Mouse (Mus musculus): ENCODE data around the gene Efnb3. TPM values are rescaled to one million over a fixed set of nuclear protein-coding genes. Genes with fewer than 3 reads are reported as not detected.
"Not testable (repeated sequence)": the region's sequence is repeated elsewhere in the genome, so short reads cannot be mapped to it uniquely, and the experiment has no call there.

Efnb3 gene
- polyA plus RNA-seq, 1 experiment, result 3.9 TPM

DNA sequence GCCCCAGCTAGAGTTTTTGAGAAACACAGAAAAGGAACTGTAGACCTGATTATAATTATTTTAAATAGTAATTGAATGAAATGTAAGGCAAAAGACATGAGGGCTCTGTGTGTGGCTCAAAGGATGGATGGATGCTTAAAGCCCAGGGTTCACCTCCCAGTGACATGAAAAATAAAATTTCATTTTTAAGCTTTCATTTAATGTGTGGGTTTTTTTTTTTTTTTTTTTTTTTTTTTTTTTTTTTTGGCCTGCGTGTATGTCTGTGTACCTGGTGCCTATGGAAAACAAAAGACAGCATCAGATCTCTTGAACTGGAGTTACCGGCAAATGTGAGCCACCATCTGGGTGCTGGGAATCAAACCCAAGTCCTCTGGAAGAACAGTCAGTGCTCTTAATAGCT, 19.3 kb downstream of the Efnb3 start:
- no peak overlapping the region for H3K9ac ChIP-seq (ENCODE audit: low read depth, poor library complexity, severe bottlenecking)
- peaks cover 2% of the 10 kb centered on the region for H3K4me1 ChIP-seq (ENCODE audit: control insufficient read depth, insufficient read depth, low read length)
- H3K9me3 ChIP-seq (replicated peaks; ENCODE audit: control insufficient read depth, insufficient read depth, low read length, poor library complexity, severe bottlenecking), result no peaks in the 10 kb centered on the region
- no peak for TF ChIP-seq POLR2A (IDR thresholded peaks at IDR 0.05; ENCODE audit: insufficient read depth, low read length)
- TF ChIP-seq EP300 (IDR thresholded peaks at IDR 0.05; ENCODE audit: insufficient read depth, low read depth, low read length), result no peak
- TF ChIP-seq CTCF (IDR thresholded peaks at IDR 0.05; ENCODE audit: low read depth, low read length), result no peak
- no peaks in the 10 kb centered on the region for H3K27me3 ChIP-seq (ENCODE audit: control insufficient read depth, insufficient read depth, low read length, poor library complexity, severe bottlenecking)
- no peak overlapping the region for H3K27ac ChIP-seq (ENCODE audit: insufficient read depth, low read length)
- H3K4me3 ChIP-seq (ENCODE audit: low read depth, low read length), result no peak overlapping the region
- H3K36me3 ChIP-seq (ENCODE audit: control insufficient read depth, insufficient read depth, low read length, poor library complexity, severe bottlenecking), result no peaks in the 10 kb centered on the region

DNA sequence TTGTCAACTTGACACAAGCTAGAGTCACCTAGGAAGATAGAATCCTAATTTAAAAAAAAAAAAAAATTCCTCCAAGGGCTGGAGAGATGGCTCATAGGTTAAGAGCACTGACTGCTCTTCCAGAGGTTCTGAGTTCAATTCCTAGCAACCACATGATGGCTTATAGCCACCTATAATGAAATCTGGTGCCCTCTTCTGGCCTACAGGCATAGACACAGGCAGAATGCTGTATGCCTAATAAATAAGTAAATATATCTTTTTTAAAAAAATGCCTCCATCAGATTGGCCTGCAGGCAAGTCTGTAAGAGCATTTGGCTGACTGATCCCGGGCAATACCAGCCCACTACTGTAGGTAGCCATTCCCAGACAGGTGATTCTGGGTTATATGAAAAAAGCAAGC, 25.0 kb downstream of the Efnb3 start:
- TF ChIP-seq POLR2A (IDR thresholded peaks at IDR 0.05; ENCODE audit: insufficient read depth, low read length) (no peak), CTCF (IDR thresholded peaks at IDR 0.05; ENCODE audit: low read depth, low read length) (no peak), EP300 (IDR thresholded peaks at IDR 0.05; ENCODE audit: insufficient read depth, low read depth, low read length) (no peak)

DNA sequence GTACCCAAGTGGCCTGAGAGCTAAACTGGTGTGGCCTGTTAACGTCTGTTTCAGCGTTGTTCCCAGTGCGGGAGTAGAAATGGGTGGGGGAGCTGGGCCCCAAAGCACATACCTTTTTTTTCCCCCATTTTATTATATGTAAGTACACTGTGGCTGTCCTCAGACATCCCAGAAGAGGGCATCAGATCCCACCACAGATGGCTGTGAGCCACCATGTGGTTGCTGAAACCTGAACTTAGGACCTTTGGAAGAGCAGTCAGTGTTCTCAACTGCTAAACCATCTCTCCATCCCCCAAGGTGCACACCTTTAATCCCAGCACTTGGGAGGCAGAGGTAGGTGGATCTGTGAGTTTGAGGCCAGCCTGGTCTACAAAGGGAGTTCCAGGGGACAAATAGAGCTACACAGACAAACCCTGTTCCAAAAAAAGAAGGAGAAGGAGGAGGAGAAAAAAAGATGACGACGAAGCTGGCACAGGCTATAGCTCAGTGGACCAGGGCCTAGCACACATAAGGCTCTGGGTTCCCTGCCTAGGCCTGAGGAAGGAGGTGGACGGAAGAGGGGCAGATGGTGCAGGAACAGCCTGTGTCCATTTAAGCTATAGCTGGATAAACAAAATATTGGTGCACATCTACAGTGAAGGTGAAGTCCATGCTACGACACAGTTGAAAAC, 27.4 kb downstream of the Efnb3 start:
- no peak overlapping the region for H3K9ac ChIP-seq (ENCODE audit: low read depth, poor library complexity, severe bottlenecking)
- H3K4me3 ChIP-seq (ENCODE audit: low read depth, low read length), result no peak overlapping the region
- no peak overlapping the region for H3K27ac ChIP-seq (ENCODE audit: insufficient read depth, low read length)
- TF ChIP-seq EP300 (IDR thresholded peaks at IDR 0.05; ENCODE audit: insufficient read depth, low read depth, low read length), result no peak
- peak; percentile 18 for TF ChIP-seq CTCF (IDR thresholded peaks at IDR 0.05; ENCODE audit: low read depth, low read length)
- no peaks in the 10 kb centered on the region for H3K36me3 ChIP-seq (ENCODE audit: control insufficient read depth, insufficient read depth, low read length, poor library complexity, severe bottlenecking)
- H3K4me1 ChIP-seq (ENCODE audit: control insufficient read depth, insufficient read depth, low read length), result no peaks in the 10 kb centered on the region
- no peaks in the 10 kb centered on the region for H3K27me3 ChIP-seq (ENCODE audit: control insufficient read depth, insufficient read depth, low read length, poor library complexity, severe bottlenecking)
- H3K9me3 ChIP-seq (replicated peaks; ENCODE audit: control insufficient read depth, insufficient read depth, low read length, poor library complexity, severe bottlenecking), result no peaks in the 10 kb centered on the region

More for the DNA sequence above, 25.0 kb downstream of the Efnb3 start:
- Histone ChIP-seq H3K27me3 (ENCODE audit: control insufficient read depth, insufficient read depth, low read length, poor library complexity, severe bottlenecking) (no peaks in the 10 kb centered on the region), H3K4me1 (ENCODE audit: control insufficient read depth, insufficient read depth, low read length) (peaks cover 2% of the 10 kb centered on the region), H3K36me3 (ENCODE audit: control insufficient read depth, insufficient read depth, low read length, poor library complexity, severe bottlenecking) (no peaks in the 10 kb centered on the region), H3K27ac (ENCODE audit: insufficient read depth, low read length) (no peak overlapping the region), H3K4me3 (ENCODE audit: low read depth, low read length) (no peak overlapping the region), H3K9me3 (replicated peaks; ENCODE audit: control insufficient read depth, insufficient read depth, low read length, poor library complexity, severe bottlenecking) (no peaks in the 10 kb centered on the region), H3K9ac (ENCODE audit: low read depth, poor library complexity, severe bottlenecking) (no peak overlapping the region)

DNA sequence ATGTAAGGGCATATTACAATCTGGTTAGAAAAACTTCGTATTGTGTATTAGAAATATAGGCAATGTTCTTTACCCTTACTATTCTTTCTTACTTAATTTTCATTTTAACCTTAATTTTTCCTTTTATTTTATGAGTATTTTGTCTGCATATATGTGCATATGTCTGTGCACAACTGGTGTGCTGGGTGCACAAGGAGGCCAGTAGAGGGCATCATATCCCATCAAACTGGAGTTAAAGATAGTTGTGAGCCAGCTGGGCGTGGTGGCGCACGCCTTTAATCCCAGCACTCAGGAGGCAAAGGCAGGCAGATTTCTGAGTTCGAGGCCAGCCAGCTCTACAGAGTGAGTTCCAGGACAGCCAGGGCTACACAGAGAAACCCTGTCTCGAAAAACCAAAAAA, 29.2 kb downstream of the Efnb3 start:
- TF ChIP-seq CTCF (IDR thresholded peaks at IDR 0.05; ENCODE audit: low read depth, low read length), result peak; percentile 55
- H3K9me3 ChIP-seq (replicated peaks; ENCODE audit: control insufficient read depth, insufficient read depth, low read length, poor library complexity, severe bottlenecking); H3K9ac ChIP-seq (ENCODE audit: low read depth, poor library complexity, severe bottlenecking); H3K4me3 ChIP-seq (ENCODE audit: low read depth, low read length); H3K27me3 ChIP-seq (ENCODE audit: control insufficient read depth, insufficient read depth, low read length, poor library complexity, severe bottlenecking); H3K4me1 ChIP-seq (ENCODE audit: control insufficient read depth, insufficient read depth, low read length); H3K36me3 ChIP-seq (ENCODE audit: control insufficient read depth, insufficient read depth, low read length, poor library complexity, severe bottlenecking); H3K27ac ChIP-seq (ENCODE audit: insufficient read depth, low read length): not testable (repeated sequence)

DNA sequence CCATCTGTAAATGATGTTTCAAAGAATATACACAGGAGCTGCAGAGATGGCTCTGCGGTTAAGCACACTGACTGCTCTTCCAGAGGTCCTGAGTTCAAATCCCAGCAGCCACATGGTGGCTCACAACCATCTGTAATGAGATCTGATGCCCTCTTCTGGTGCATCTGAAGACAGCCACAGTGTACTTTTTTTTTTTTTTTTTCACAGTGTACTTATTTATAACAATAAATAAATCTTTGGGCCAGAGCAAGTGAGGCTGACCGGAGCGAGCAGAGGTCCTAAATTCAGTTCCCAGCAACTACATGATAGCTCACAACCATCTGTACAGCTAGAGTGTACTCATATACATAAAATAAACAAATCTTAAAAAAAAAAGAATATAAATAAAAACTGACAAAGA, 29.7 kb downstream of the Efnb3 start:
- not testable (repeated sequence) for H3K9ac ChIP-seq (ENCODE audit: low read depth, poor library complexity, severe bottlenecking); H3K9me3 ChIP-seq (replicated peaks; ENCODE audit: control insufficient read depth, insufficient read depth, low read length, poor library complexity, severe bottlenecking); H3K27ac ChIP-seq (ENCODE audit: insufficient read depth, low read length); H3K4me3 ChIP-seq (ENCODE audit: low read depth, low read length); H3K4me1 ChIP-seq (ENCODE audit: control insufficient read depth, insufficient read depth, low read length); H3K36me3 ChIP-seq (ENCODE audit: control insufficient read depth, insufficient read depth, low read length, poor library complexity, severe bottlenecking); H3K27me3 ChIP-seq (ENCODE audit: control insufficient read depth, insufficient read depth, low read length, poor library complexity, severe bottlenecking)

DNA sequence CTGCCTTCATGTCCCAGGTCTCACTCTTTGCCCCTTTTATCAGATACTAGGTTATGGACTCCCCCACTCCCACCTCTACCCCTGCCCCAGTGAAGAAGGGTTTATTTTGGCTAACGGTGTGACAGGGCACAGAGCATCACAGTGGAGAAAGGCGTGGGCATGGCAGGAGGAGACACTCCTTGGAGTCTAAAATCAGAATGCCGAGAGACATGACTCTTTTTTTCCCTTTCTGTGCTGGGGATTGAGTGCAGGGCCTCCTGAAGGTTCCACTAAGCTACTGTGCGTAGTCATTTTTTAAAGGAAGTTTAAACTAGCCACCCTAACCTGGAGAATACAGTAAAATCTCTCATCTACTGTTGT, 32.0 kb downstream of the Efnb3 start:
- Histone ChIP-seq H3K27me3 (ENCODE audit: control insufficient read depth, insufficient read depth, low read length, poor library complexity, severe bottlenecking) (no peaks in the 10 kb centered on the region), H3K4me3 (ENCODE audit: low read depth, low read length) (no peak overlapping the region), H3K36me3 (ENCODE audit: control insufficient read depth, insufficient read depth, low read length, poor library complexity, severe bottlenecking) (no peaks in the 10 kb centered on the region), H3K9ac (ENCODE audit: low read depth, poor library complexity, severe bottlenecking) (no peak overlapping the region), H3K4me1 (ENCODE audit: control insufficient read depth, insufficient read depth, low read length) (no peaks in the 10 kb centered on the region), H3K9me3 (replicated peaks; ENCODE audit: control insufficient read depth, insufficient read depth, low read length, poor library complexity, severe bottlenecking) (no peaks in the 10 kb centered on the region), H3K27ac (ENCODE audit: insufficient read depth, low read length) (no peak overlapping the region)
- TF ChIP-seq CTCF (IDR thresholded peaks at IDR 0.05; ENCODE audit: low read depth, low read length) (no peak), EP300 (IDR thresholded peaks at IDR 0.05; ENCODE audit: insufficient read depth, low read depth, low read length) (no peak), POLR2A (IDR thresholded peaks at IDR 0.05; ENCODE audit: insufficient read depth, low read length) (no peak)

All from ES-Bruce4 (cell line).